Mouse (Mus musculus) cerebellum, adult 9-11 months (tissue): ENCODE measurements at regions not wholly inside any gene's neighbourhood (a gene's known extent, or its start where the extent isn't known, plus 50 kb on each side); places are given as distances from the start of the nearest gene placed in this dataset.
A peak's percentile ranks its signal among the peaks of the same experiment; 100 is the strongest.

Experiments used
- DNase-seq: peaks from one replicate; pipeline ENCODE4 v3.0.0; 2022

DNA sequence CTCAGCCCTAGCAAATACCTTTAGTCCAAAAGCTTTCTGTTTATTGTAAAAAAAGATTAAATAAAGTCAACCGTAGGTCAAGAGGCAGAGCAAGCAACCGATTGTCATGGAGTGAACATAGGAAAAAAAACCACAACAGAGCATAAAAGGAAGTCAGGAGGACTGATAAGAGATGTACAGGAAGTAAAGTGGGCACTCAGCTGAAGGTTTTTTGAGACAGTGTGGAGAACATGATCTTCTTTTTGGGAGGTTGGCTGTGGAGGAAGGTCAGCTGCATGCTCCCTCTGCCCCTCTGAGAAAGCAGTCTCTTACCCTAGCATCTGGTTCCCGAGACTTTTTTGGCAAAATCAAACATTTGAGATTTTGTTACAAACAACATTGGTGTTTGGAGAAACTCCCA lies 832.1 kb downstream of the Slc4a3 start:
- DNase-seq = no peak

- no peak for DNase-seq
These were observed 846.5 kb downstream of the Slc4a3 start for GRCm38 (mm10) chr1:76392536-76392935.

DNA sequence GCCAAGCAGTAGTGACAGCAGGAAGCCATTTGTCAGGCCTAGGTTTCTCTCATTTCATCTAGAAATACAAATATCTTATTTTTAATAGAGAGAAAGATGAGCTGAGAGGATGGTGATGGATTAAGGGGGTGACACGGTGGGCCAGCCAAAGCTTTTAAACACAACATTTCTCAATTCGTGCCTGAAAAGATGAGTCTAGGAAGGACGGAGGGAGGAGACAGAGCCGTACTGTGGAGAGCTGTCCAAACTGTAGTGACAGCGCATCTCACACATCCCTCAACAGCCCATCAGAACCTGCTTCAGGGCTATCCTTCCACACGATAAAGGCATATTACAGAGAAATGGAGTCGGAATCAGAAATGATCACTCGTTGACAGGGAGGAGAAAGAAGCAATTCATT lies 848.0 kb downstream of the Slc4a3 start:
- no peak for DNase-seq

DNA sequence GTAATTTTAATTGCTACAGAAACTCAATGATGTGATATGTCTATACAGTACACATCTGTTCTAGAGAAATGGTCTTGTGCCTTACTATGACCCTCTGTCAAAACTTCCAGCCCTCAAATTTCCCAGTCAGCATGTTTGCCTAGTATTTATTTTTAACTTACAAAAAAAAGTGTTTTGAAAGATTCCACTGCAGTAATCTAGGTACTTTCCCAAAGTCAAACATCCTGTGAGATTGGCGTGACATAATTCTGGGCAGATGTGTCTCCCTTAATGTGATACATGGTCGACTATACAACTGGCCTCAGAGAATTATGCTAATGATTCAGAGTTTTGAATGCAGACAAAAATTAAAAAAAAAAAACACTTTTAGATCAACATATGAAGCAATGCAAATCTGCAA lies 856.8 kb downstream of the Slc4a3 start:
- DNase-seq = no peak

GRCm38 (mm10) chr1:76404003-76404402 lies 857.9 kb downstream of the Slc4a3 start:
- DNase-seq = no peak

- no peak for DNase-seq
These were observed 864.7 kb downstream of the Slc4a3 start for GRCm38 (mm10) chr1:76410813-76411212.

GRCm38 (mm10) chr1:76420525-76420924 lies 874.5 kb downstream of the Slc4a3 start:
- DNase-seq = no peak

DNA sequence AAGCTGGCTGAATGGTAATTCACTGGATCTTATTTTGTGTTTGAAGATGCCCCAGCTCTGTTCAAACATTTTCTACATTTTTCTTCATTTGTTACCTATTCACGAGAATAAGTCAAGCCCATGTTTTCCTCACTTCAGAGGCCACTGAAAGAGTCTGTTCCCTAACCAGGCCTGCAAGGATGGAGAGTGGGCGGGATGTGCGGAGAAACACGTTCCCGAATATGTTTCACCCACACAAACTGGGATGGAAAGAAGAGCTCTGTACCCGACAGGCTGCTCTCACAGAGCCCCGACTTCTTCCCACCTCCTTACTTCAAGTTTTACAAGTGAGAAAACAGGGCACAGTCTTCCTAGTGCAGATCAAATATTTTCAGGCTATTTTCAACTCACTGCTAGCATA lies 881.4 kb downstream of the Slc4a3 start:
- no peak for DNase-seq

DNA sequence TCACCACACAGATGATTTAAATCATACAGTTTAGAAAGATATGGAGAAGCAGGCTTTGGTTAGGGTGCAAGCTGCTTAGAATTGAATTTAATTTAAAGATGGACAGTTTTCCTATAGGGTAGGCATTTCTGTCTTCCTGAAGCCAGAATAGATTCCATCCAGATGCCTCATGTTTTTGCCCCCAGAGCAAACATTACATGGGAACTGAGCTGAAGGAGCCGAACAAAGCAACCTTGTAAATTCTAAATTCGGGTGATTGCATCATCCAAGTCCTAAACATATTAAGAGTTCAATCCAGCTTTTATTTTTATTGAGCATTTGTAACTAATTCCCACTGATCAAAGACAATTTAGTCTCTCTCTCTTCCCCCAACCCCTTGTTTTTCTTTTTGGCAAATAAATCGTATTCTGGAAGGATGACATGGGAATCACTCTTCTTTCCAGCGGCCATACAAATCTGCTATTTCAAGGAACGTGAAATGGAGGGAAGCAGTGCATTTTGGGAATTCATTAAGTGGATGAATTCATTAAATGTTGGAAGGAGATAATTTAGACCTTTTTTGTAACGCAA lies 884.1 kb downstream of the Slc4a3 start:
- DNase-seq = no peak

- DNase-seq = no peak
These were observed 887.4 kb downstream of the Slc4a3 start for GRCm38 (mm10) chr1:76433481-76433941.

DNA sequence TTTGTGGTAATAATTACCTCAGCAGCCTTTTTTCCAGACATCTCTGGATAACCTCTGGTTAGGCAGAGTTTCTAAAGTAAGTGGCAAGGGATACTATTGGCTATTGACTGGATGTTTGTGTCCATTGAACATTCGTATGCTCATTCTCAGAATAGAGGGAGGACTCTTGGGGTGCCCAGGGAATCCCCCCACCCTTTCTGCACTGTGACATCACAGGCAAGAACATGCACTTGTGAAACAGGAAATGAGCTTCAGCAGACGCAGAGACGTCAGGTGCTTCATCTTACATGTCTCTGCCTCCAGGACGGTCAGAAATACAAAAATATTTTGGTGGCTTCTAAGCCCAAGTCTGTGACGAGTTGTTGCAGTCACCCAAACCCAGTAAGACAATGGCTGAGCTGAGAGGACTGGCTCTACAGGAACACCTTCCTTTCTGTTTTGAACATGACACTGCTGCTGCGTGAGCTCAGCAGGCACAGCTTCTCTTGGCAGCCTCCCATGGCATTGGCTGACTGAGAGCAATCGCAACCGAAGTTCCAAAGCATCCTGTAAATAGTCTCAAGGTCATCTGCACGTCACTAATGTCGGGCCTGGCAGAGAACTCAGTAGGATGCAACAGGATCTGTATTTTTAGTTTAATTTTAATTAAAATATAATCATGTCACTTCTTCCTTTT lies 904.6 kb downstream of the Slc4a3 start:
- peak; percentile 11 for DNase-seq

GRCm38 (mm10) chr1:76453160-76453710 lies 907.2 kb downstream of the Slc4a3 start:
- DNase-seq = no peak

- DNase-seq = no peak
These were observed 920.5 kb downstream of the Slc4a3 start for GRCm38 (mm10) chr1:76466562-76466961.

DNA sequence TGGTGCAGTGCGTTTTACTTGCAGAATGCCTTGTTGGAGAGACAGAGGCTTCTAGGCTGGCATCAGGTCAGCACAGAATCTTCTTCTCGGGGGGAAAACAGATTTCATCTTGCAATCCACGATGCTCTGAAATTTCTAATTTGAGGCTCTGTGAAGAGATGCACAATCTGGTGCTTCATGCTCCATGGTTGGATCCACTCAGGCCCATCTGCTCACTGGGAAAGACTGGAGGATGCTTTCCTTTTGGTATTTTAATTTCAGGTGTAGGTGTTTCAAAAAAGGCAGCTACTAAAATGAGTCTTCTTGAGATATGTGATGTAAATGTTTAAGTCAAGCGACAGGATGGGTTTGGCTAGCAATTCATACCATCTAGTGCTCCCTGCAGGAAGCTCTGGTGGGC lies 938.1 kb downstream of the Slc4a3 start:
- DNase-seq = no peak

DNA sequence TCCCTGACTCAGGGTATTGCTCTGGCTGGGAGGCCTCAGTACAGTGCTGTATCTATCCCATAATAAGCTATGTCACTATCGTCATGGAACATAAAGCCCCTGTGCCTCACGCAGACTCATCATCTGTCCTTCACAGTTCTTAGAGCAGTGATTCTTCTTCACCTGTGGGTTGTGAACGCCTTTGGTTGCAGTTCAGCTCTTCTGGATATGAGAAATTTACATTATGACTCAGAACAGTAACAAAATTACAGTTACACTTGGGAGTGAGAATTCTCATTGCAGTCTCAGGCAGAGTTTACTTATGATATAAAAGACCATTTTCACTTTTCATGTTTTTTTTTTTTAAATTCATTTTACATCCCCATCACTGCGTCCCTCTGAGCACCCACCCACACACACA lies 941.4 kb downstream of the Slc4a3 start:
- DNase-seq = no peak

- DNase-seq = no peak
These were observed 943.8 kb downstream of the Slc4a3 start for GRCm38 (mm10) chr1:76489681-76490492.

DNA sequence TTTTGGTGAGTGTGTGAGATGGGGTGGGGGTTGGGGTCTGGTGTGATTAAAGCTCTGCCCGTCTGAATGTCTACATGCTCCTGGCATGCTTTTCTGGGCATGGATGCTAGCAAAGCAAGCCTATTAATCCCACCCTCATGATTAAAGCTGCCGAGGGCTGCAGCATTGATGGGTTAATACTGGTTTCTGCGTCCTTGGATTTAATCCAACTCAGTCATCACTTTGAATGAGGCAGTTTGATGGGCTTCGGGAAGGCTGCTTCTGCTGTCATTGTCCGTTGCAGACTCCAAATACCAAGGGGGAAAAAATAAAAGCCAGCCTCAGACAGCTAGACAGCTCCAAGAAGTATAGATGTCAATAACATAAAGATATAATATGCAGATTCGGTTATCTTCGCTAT lies 944.7 kb downstream of the Slc4a3 start:
- no peak for DNase-seq

GRCm38 (mm10) chr1:76491187-76491586 lies 945.1 kb downstream of the Slc4a3 start:
- no peak for DNase-seq

GRCm38 (mm10) chr1:76505150-76505549 lies 959.1 kb downstream of the Slc4a3 start:
- DNase-seq = no peak

DNA sequence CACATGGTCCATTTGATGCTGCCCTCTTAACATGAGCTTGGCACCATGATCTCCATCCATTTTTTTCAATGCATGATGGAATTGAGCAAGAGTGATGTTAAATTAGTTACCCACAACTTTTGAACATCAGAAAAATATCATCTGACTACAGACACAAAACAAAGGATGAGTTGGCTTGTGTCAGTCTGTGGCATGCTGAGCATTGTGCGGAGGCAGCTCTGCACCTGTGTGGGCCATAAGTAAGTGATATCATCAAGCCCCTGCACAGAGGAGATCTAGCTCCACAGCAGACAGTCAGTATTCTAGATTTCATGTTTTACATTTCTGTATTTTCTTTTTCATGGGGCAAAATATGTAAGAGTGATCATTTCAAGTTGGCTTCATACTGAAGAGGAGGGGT lies 962.8 kb downstream of the Slc4a3 start:
- DNase-seq = no peak

DNA sequence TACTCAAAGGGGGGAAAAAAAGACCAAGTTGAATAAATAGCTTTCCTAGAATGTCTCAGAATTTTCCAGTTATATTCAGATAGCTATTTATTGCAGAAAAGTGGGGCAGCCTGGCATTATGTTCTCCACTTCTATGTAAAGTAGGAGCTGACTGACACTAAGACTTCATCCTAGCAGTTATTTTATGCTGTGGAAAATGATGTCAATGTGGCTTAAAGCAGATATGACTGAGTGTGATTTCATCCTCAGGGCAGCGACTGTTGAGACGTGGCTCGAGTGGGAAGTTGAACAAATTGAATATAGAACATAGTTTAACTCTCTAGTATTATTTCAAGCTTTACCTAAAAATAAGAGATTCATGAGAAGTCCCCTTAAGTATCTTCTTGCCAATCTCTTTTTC lies 963.4 kb downstream of the Slc4a3 start:
- DNase-seq = no peak

DNA sequence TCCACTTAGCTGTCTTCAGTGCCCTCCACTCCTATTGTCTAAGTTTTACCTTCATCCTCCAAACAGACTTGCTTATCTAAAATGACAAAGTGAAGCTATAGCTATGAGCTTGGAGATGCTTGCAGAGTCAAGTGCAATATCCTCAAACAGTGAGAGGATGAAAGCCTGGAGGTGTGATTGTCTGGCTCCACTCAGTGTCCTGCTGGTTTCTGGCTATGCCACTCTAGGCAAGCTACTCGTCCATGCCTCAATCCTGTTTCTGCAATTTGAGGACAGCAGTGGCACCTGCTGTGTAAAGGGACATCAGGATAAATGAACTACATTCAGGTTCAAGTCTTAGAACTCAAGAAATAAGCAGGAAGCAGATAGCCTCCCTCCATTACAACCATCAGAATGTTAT lies 966.1 kb downstream of the Slc4a3 start:
- peak; percentile 10 for DNase-seq

- DNase-seq = no peak
These were observed 967.4 kb downstream of the Slc4a3 start for GRCm38 (mm10) chr1:76513490-76513889.

DNA sequence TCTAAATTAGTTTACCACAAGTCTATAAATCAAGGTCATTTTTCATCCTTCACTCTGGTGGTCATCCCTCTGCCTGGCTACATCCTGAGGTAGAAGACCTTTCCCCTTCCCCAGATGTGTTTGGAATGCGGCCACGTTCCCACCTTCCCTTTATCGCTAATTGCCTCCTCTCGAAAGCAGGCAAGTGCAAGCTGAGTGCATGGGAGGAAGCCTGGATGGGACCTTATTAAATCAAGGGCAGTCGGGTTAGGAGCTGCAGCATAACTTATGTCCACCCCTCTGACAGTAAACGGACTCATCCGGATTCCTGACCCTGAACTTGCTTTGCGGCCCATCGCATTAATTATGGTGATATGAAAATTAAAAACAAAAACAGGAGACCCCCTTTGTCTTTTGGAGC lies 983.5 kb downstream of the Slc4a3 start:
- DNase-seq = no peak
